Mouse (Mus musculus): ENCODE results near the gene Smagp.

The Smagp gene

DNA sequence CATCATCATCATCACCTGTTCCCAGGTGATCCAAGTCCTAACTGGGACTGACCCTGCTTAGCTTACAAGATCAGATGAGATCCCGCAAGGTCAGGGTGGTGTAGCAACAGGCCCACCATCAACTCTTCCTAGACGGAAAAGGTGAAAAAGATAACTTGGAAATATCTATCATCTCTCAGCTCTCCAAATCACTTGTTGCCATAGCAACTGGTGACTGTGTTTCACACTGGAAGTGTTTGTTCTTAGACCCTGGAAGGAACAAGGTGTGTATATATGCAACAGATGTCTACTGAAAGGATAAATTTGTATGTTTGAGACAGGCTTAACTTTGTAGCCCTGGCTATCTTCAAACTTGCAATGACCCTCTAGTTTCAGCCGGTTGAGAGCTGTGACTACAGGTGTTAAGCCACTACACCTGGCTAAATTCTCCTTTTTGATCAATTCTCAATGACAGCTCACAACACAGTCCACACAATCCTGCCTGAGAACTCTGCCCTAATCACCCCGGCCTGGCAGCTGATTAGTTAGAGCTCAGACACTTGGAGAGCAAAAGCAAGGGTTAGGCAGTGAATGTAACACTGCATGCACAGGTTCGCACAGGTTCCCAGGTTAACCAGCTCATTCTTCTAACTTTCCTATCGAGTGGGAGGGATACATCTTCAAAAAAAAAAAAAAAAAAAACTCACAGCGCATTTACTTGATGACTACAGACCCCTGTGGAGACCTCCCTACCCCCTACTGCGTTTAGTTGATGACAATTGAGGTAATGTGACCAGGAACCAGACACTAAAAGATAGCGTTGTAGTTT is 28.9 kb upstream of the Smagp start:
- DNase-seq (ENCODE audit: low read depth, low spot score): peak; percentile 64

- DNase-seq (ENCODE audit: low read depth, low spot score): no peak
Observed at GRCm38 (mm10) chr15:100664813-100665274, 28.1 kb upstream of the Smagp start.

- DNase-seq (ENCODE audit: low read depth, low spot score): no peak
Observed at GRCm38 (mm10) chr15:100660805-100661204, 24.1 kb upstream of the Smagp start.

DNA sequence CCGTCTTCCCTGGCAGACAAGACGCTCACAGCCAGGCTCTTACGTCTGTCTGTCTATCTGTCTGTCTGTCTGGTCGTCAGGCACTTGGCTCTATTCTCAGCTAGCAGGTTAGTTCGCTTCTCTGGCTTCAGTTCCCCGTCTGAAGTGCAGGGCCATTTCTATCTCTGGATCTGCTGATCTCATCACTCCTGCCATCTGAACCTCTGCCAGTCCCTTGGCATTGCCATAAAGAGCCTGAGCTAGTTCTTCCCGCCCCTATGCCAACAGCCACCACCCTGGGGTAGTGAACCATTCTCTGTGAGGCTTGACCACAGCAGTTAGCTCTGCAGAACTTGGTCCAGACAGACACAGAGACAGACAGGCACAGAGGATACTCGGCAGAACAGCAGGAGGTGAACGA is 23.6 kb upstream of the Smagp start:
- no peak for DNase-seq (ENCODE audit: low read depth, low spot score)

GRCm38 (mm10) chr15:100655201-100655600 is 18.5 kb upstream of the Smagp start:
- DNase-seq (ENCODE audit: low read depth, low spot score): no peak

- DNase-seq (ENCODE audit: low read depth, low spot score): no peak
Observed at GRCm38 (mm10) chr15:100654271-100654670, 17.5 kb upstream of the Smagp start.

GRCm38 (mm10) chr15:100651610-100652009 is 14.9 kb upstream of the Smagp start:
- DNase-seq (ENCODE audit: low read depth, low spot score): no peak

DNA sequence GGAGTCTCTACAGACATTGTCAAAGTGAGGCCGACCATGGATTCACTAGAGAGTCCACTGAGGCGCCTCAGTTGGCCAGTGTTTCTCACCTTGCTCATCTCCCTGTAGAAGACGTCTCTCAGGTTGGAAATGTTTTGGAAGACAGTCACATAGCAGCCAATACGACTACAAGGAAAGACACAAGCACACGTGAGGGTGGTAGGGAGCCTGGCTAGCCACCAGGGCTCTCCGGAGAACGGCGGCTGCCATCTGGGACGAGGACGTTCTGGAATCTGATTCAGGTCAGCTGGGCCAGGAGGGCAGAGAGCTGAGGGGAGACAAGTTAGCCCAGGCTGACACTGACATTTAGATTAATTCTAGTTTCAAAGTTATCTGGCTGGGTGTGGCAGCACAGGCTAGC is 13.4 kb upstream of the Smagp start:
- no peak for DNase-seq (ENCODE audit: low read depth, low spot score)

DNA sequence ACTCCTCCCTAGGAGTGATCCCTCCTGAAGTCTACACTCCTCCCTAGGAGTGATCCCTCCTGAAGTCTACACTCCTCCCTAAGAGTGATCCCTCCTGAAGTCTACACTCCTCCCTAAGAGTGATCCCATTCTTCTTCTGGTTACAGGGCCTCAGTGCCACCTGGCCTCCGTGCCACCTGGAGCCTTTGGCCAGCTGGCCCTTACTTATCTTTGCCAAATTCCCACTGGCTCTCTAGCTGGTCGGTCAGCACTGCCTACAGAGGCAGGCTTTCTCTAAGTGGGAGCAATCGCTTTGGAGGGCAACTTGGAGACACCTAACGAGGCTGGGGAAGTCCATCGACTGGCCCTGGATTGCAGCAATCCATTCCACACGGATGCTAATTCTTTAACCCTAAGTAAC is 9.4 kb upstream of the Smagp start:
- no peak for DNase-seq (ENCODE audit: low read depth, low spot score)

GRCm38 (mm10) chr15:100642451-100642850 is 5.7 kb upstream of the Smagp start:
- DNase-seq (ENCODE audit: low read depth, low spot score): no peak

DNA sequence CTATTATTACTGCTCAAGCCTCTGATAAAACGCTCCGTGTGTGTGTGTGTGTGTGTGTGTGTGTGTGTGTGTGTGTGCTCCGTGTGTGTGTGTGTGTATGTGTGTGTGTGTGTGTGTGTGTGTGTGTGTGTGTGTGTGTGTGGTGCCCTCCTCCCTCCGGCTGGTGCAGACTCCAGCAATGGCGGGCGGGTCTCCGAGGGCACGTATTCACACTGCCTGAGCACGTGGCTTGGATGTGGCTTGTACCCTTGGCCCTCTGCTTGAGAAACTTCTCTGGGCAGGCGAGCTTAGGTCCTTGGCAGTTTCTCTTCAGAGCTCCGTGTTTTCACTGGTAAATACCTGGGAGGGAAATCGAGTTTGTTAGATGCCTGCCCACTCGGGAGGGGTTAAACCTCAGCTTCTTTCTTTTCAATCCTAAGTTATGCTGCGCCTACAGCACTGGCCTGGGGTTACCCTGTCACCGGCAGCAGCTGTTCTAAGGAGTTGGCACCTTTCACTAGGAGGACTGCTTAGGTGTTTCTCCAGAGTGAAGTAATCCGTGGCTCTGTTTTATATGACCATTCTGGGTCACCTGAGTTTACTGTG is 4.6 kb upstream of the Smagp start:
- peak; percentile 26 for DNase-seq (ENCODE audit: low read depth, low spot score)

GRCm38 (mm10) chr15:100639972-100640750 is 3.4 kb upstream of the Smagp start:
- peak; percentile 56 for DNase-seq (ENCODE audit: low read depth, low spot score)

GRCm38 (mm10) chr15:100637661-100638060 is 921 bp upstream of the Smagp start:
- peak; percentile 42 for DNase-seq (ENCODE audit: low read depth, low spot score)

DNA sequence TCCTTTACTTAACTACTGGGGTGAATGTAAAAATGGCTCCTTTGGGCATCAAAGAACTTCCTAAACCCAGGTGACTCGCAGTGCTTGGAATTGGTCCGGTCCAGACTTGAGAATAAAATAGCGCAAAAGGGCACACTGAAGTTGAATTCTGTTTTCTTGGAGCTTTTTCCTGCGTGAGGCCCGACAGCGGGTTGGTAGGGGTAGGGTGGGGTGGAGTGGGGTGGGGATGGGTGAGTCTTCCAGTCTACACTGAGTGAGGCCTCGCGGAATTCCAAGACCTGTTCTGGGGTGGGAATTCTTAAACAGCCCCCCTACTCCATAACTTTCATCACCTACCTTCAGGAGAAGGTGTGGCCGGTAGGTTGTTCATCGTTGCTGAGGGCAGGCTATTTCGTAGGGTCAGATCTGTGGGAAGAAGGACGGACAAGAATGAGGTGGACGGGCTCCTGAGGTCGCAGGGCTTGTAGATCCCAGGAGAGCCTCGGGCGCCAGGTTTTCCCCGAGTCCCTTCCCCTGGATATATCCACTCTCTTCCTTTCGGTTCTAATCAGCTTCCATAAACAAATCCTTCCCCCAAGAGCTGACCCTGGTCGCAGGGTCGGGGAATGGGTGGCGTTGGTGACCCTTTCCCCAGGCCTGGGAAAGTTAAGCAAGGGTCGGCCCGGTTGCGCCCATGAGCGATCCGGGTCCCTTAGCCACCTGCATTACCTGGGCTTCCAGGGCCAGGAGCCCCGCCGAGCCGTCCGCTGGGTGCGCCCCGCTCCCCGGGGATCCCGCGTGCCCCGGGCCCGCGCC is 692 bp downstream of the Smagp start:
- DNase-seq (ENCODE audit: low read depth, low spot score): peak; percentile 25

GRCm38 (mm10) chr15:100635239-100635638 is 1.5 kb downstream of the Smagp start:
- no peak for DNase-seq (ENCODE audit: low read depth, low spot score)

GRCm38 (mm10) chr15:100633341-100633740 is 3.4 kb downstream of the Smagp start:
- no peak for DNase-seq (ENCODE audit: low read depth, low spot score)

GRCm38 (mm10) chr15:100632323-100632722 is 4.4 kb downstream of the Smagp start:
- DNase-seq (ENCODE audit: low read depth, low spot score): no peak

DNA sequence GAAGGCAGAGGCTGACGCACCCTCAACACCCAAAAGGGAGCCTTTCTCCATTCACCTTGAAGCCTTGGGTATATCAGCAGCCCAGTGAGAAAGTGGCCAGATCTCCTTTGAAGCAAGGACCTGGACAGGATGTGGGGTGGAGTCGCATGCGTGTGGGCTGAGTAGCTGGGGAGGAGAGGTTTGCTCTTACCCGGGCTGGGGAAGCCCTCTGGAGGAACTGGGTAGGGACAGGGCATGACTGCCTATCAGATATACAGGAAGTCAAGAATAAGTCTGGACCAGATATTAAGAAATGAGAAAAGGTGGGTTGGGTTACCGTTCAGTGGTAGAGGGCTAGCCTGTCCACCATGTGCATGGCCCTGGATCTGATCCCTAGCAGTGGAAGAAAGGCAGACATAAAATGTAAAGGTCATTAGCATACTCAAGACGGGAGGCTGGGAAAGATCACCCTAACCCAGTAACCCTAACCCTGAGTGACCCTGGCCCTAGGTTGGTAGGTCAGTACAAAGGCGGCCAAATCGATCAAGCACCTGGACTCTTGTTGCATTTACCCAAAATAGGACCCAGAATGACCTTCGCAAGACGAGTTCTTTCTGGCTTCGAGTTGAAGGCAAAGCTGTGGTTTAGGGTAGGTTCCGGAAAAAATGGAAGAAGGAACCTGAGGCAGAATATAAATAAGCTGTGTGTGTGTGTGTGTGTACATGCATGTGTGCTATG is 5.1 kb downstream of the Smagp start:
- DNase-seq (ENCODE audit: low read depth, low spot score): no peak

- peak; percentile 53 for DNase-seq (ENCODE audit: low read depth, low spot score)
Observed at GRCm38 (mm10) chr15:100630126-100630525, 6.6 kb downstream of the Smagp start.

DNA sequence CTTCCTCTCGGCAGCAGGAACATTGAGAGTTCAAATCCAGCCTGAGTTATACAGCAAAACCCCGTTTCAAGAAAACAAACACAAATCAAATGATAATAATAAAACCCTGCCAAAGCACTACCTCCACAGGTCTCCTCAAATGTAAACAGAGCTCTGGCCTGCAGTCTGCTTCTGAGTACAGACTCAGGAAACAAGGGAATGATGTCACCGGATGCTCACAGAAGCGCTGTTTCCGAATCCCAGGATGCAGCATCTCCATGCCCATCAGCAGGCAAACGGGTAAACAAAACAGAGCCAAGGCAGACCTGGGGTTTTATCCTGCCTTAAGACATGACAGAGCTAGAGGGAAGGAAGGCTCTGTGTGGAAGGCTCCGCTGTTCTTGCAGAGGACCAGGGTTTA is 7.9 kb downstream of the Smagp start:
- peak; percentile 29 for DNase-seq (ENCODE audit: low read depth, low spot score)
